Mouse (Mus musculus) brown adipose tissue, adult 24 weeks (tissue): ENCODE measurements around the gene Gm28551. TPM values are rescaled to one million over a fixed set of nuclear protein-coding genes. Genes with fewer than 3 reads are reported as not detected.
"Not testable (repeated sequence)": the region's sequence is repeated elsewhere in the genome, so short reads cannot be mapped to it uniquely, and the experiment has no call there.

Source experiments
- H3K27ac ChIP-seq: fragments of 200-500 bp; replicated peaks from 2 replicates; pipeline ENCODE4 v1.5.1; 2012; ENCODE audit warnings: low read depth, mild to moderate bottlenecking, low read length
- H3K4me1 ChIP-seq: fragments of 200-500 bp; 2 replicates; pipeline ENCODE4 v1.6.1; 2012; ENCODE audit warnings: low read length, mixed read lengths; ENCODE audit not compliant: control insufficient read depth, insufficient read depth, insufficient read length
- H3K4me3 ChIP-seq: fragments of 200-500 bp; 2 replicates; pipeline ENCODE4 v1.5.1; 2012; ENCODE audit warnings: low read depth, mild to moderate bottlenecking, low read length, moderate library complexity; ENCODE audit not compliant: insufficient read depth
- polyA plus RNA-seq: library from polyadenylated mRNA; stranded (reverse); fragments of >200 nt; gene quantifications from 2 replicates; pipeline ENCODE4 v1.2.4, GENCODE M21; 2012; ENCODE audit not compliant: missing spikeins, insufficient read depth, insufficient read length

The Gm28551 gene
- not detected in 2 replicates for polyA plus RNA-seq

DNA sequence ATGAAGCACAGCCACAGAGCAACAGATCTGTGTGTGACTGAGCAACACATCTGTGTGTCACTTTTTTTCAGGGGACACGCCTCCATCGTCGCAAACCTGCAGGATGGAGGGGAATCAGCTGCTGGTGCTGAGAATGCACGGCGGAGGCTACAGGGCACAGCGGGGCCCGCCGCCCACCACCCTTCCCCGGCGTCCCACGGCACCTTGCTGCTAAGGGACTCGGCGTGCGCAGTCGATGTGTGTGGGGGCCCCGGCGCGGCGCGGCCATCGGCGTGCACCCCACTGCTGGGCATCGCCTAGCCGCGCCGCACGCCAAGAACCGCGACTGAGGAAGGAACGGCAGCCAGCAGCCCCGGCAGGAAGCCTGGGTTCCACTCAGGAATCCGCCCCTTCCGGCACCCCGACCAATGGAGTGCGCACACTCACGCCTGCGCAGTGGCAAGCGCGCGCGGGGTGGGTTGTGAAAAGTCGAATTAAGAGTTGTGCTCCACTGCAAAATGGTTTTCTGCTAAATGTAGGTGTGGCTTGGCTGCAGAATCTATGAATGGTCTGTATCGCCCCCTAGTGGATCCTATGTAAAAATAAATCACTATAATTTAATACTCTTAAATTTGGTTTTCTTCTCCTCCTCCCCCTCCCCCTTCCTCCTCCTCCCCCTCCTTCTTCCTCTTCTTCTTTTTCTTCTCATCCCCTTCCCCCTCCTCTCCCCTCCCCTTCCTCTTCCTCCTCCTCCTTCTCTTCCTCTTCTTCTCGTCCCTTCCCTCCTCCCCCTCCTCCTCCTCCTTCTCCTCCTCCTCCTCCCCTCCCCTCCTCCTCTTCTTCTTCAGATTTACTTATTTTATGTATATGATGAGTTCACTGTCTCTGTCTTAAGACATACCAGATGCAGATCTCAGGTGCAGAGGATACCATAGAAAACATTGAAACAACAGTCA, at the start of gene Gm28551, which contains the start of the genes Asdurf and Asnsd1:
Gm28551 (minus strand) TSS at position 341 of the 935 bp plus-strand sequence.
Asdurf (minus strand) TSS at position 293 of the 935 bp plus-strand sequence.
Asnsd1 (minus strand) TSS at position 426 of the 935 bp plus-strand sequence.
- H3K4me3 ChIP-seq, result peak within 1 kb of the TSS; percentile 92
- H3K27ac ChIP-seq, result 0 out of 2 replicates have a peak within 1 kb of the TSS, but pooled peaks have one; percentile 10
- H3K4me1 ChIP-seq, result no peaks in the 10 kb centered on the region

DNA sequence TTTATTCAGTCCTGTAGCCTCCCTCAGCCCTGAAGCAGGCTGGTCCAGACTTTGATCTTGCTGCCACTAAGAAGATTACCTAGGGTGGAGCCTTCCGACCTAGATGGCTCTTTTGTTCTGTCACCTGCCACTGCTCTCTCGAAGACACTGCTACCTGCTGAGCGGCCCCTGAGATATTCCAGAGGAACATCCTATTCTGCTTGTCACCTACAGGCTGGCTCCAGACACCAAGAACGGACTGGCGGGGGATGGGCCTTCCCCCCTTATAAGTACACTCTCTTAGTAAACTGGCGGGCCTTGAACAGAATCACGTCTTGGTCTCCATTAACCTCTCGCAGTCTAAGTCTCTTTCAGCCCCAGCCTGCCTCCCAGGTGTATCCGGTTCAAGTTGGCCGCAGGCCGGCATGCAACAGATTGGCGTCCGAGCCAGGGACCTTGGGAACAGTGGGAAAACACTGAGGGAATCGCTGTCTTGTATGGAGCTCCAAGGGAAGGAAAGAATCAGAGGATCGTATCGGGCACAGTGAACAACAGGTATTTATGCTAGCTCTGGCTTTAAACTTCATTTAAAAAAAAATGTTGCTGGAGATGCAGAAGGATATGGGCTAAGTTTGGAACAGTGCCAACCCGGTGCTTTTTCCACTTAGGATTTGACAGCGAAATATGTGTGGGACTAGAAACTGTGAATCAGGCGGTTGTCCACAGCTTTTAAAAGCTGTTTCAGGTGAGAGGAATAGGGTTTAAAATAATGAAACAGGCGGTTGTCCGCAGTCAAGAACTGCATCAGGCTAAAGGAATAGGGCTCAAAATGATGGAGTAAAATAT, 41.7 kb upstream of the Gm28551 start:
- not testable (repeated sequence) for H3K4me1 ChIP-seq, H3K27ac ChIP-seq, H3K4me3 ChIP-seq

GRCm38 (mm10) chr1:53388762-53389161, 36.3 kb upstream of the Gm28551 start:
- H3K27ac ChIP-seq, result no peak overlapping the region
- H3K4me3 ChIP-seq, result no peak overlapping the region
- H3K4me1 ChIP-seq, result no peaks in the 10 kb centered on the region

DNA sequence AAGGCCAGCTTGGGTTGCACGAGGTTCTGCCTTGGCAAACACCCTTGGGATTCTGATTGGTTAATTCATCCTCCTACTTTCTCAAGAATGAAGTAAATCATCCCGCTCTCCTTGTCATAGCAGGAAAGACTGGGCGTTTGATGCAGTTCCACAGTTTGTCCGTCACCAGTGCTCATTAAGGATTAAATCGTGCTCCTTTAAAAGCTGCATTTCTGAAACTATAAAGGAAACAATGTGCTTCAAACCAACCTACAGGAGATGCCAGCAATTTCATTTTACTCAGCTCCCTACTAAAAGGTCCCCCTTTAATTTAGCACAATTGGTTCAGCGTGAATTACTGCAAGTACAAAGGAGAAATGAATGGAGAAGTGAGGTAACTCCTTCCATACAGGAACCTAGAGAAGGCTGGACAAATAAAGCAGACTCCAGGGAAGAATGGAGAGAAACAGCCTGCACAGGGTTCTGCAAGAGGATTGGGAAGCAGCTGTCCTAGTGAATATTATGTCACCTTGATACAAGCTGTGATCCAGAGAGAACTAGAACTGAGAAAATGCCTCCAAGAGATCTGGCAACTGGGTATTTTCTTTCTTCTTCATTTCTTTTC, 31.7 kb upstream of the Gm28551 start:
- Histone ChIP-seq H3K27ac (no peak overlapping the region), H3K4me1 (no peaks in the 10 kb centered on the region), H3K4me3 (no peak overlapping the region)

DNA sequence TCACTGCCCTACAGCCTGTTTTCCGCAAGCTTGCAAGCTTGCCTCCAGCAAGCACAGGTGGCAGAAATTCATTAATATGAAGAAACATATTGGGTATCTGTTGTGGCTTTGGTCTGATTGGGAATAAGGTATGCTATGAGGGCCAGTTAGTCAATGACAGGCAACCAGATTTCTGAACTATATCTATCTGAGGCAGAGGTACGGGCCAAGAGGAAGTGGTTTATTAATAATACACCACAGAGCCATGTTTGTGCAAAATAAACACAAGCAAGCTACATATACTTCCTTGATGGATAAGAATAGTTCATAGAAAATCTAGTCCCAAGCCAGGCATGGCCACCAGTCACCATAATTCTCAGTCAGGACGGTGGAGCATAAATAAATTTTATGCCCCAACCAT, 25.3 kb upstream of the Gm28551 start:
- no peak overlapping the region for H3K4me3 ChIP-seq
- no peak overlapping the region for H3K27ac ChIP-seq
- no peaks in the 10 kb centered on the region for H3K4me1 ChIP-seq

DNA sequence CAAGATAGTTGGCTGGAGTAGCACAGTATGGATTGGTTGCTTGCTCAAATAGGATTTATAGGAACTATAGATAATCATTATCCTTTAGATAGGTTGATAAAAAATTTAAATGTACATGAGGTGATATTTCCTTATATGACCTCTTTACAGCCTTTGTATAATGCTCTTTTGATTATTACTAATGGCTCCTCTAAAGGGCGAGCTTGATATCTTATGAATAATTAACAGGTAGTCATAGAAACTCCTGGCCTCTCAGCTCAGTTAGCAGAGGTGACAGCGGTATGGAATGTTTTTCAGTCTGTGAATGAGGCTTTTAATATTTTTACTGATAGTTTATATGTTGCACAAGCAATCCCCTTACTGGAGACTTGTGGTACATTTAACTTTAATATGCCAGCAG, 23.5 kb upstream of the Gm28551 start:
- H3K4me1 ChIP-seq, H3K27ac ChIP-seq, H3K4me3 ChIP-seq: not testable (repeated sequence)

GRCm38 (mm10) chr1:53358988-53359387, 6.5 kb upstream of the Gm28551 start:
- Histone ChIP-seq H3K4me3 (no peak overlapping the region), H3K27ac (no peak overlapping the region), H3K4me1 (no peaks in the 10 kb centered on the region)

DNA sequence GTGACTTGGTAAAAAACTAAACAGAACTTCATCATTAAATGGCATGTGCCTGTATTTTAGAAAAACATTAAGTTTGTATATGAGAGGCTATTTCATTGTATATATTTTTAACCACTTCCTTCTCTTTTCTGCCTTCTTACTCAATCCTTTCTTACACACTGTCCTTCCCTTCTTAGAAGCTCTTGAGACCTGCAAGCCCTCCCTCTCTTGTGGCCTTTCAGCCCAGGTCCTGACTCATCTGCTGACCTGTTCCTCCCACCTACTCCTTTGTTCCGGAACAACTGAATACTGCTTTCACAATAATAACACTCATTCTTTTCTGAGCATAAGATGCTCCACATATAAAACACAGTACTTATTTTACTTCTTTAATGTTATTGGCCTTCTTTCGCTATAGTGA, 11.4 kb downstream of the Gm28551 start:
- Histone ChIP-seq H3K27ac (no peak overlapping the region), H3K4me3 (no peak overlapping the region), H3K4me1 (no peaks in the 10 kb centered on the region)

DNA sequence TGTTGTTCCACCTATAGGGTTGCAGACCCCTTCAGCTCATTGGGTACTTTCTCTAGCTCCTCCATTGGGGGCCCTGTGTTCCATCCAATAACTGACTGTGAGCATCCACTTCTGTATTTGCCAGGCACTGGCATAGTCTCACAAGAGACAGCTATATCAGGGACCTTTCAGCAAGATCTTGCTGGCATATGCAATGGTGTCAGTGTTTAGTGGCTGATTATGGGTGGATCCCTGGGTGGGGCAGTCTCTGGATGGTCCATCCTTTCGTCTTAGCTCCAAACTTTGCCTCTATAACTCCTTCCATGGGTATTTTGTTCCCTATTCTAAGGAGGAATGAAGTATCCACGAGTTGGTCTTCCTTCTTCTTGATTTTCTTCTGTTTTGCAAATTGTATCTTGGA, 15.1 kb downstream of the Gm28551 start:
- H3K4me1 ChIP-seq, H3K27ac ChIP-seq, H3K4me3 ChIP-seq: not testable (repeated sequence)

DNA sequence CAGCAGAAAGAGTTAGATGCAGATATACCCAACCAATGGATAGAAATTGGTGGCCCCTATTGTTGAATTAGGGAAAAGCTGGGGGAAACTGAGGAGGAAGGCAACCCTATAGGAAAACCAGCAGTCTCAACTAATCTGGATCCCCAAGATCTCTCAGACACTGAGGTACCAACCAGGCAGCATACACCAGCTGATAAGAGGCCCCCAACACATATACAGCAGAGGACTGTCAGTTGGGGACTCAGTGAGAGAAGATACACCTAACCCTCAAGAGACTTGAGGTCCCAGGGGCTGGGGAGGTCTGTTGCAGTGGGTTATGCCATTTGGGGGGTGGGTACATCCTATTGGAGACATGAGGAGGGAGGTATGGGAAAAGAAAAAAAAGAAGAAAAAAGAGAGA, 17.0 kb downstream of the Gm28551 start:
- no peak overlapping the region for H3K27ac ChIP-seq
- no peaks in the 10 kb centered on the region for H3K4me1 ChIP-seq
- no peak overlapping the region for H3K4me3 ChIP-seq

DNA sequence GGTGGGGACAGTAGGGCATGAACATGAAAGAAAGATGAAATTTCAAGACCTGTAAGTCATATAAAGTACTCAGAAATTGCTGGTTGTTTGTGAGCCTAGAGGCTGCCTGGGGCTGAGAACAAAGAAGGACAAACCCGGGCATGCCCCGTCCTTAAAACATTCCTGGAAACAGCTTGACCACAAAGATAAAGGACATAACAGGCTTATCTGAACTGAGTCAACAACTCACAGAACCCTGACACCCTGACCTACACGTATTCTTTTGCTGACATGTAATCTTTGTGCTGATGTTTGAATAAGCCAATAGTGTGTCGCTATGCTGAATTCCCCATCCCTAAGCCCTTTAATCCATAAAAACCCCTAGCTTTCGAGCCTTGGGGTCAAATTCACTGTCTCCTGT, 18.9 kb downstream of the Gm28551 start:
- H3K4me3 ChIP-seq, H3K27ac ChIP-seq, H3K4me1 ChIP-seq: not testable (repeated sequence)

DNA sequence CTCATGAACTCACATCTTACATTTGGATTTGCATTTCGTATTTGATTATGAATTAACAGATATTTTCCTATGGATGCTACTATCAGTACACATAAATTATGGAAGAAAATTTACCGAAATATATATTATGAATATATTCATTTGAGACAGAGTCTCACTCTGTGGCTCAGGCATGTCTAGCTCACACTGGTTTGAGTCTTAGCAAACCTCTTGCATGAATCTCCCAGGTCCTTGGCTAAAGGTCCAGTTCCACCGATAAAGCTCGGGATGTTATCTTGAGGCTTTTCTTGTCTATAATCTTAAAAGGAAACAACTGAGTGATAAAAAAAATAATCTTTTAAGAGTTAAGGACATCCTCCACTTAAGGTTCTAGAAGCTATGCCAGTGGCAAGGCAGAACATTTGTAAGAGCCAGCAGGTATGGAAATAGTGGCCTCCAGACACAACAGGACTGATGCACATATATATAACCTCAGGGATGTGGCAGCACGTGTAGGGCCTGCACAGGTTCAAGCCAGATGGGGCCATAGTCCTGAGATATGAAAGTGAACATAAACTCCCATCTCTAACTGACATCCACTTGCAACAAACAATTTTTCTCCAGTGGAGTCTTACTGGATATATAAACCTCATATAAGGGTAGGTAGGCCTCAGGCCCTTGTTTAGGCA, 27.5 kb downstream of the Gm28551 start:
- Histone ChIP-seq H3K27ac (no peak overlapping the region), H3K4me3 (no peak overlapping the region), H3K4me1 (no peaks in the 10 kb centered on the region)

DNA sequence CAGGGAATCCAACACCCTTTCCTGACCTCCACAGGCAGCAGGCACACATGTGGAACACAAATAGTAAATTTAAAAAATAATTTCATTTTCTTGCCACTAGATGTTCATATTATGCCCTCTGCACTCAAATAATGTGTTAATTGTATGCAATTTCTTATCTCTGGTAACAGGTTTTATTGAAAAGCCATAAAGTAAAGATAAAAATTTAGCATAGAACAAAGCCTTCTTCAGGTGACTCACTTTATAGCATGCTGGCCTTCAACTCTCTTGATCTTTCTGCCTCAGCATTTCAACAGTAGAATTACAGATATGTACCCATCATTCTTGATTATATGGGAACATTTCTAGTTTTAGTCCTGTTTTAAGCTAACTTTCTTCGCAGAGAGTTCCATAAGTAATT, 28.2 kb downstream of the Gm28551 start:
- no peaks in the 10 kb centered on the region for H3K4me1 ChIP-seq
- H3K4me3 ChIP-seq, result no peak overlapping the region
- no peak overlapping the region for H3K27ac ChIP-seq

- no peak overlapping the region for H3K4me3 ChIP-seq
- H3K27ac ChIP-seq, result no peak overlapping the region
- no peaks in the 10 kb centered on the region for H3K4me1 ChIP-seq
These were observed 29.2 kb downstream of the Gm28551 start for GRCm38 (mm10) chr1:53323254-53323653.
